Mouse (Mus musculus) v-Abl transformed pro-B cells (cell line): ENCODE data around the gene Sept9.

ENCODE experiments used
- in situ Hi-C, 2 experiments: fragments of 400-800 bp; cut with MboI; formaldehyde crosslinking; loops; one replicate each; pipeline ENCODE4 v1.15.1; 2025; ENCODE audit not compliant: unreplicated experiment in 2 of 2

Gene Sept9

DNA sequence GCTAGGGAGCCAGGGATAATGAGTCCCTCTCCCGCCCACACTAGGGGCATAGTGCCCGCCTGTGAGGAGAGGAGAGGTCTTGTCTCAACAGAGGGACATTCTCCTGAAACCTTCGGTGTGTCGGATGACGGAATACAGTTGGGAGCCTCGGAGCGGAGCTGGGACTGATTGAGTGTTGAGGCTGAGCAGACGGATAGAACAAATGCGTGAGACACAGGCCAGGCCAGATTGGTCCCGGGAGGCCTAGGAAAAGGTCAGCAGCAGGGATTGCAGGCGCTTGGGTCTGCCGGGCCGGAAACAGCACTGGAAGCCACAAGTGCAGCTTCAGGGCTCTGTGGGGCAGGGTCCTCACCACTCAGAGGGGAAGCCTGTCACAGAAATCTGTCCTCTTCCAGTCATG is 79.1 kb downstream of the Sept9 start:
- in situ Hi-C loops: no loop called here

- in situ Hi-C loops: no loop called here
Observed at GRCm38 (mm10) chr11:117279993-117280392, 80.5 kb downstream of the Sept9 start.

GRCm38 (mm10) chr11:117283048-117283888 is 83.8 kb downstream of the Sept9 start:
- in situ Hi-C loops: no loop called here

DNA sequence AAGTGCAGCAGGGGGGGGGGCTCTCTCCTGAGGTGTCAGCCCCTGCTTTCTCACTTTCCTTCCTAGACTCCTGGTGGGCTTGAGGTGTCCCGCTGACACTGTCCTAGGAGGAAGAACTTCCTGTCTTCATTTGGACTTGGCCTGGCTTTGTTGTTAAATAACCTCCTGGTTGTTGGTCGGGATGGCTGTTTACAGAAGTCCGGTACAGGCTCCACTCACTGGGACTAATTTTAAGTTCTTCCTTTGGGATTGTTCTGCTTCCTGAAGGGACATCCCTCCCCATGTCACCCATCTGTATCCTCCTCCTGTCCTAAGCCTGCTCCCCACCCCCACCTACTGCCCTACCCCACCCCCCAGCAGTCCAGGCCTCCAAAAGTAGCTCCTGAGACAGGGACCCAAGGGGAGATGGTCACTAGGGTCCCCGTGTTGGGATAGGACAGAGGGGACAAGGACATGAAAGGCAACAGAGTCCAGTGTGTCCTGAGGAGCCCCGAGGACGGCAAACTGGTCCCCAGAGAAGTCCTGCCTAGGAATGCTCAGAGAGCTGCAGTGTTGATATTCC is 84.5 kb downstream of the Sept9 start:
- in situ Hi-C loops: no loop called here

- in situ Hi-C loops: no loop called here
Observed at GRCm38 (mm10) chr11:117284721-117285605, 85.5 kb downstream of the Sept9 start.

GRCm38 (mm10) chr11:117285606-117285931 is 86.1 kb downstream of the Sept9 start:
- in situ Hi-C loops: no loop called here

- in situ Hi-C loops: no loop called here
Observed at GRCm38 (mm10) chr11:117287792-117288191, 88.3 kb downstream of the Sept9 start.

- in situ Hi-C loops: no loop called here
Observed at GRCm38 (mm10) chr11:117288765-117289164, 89.3 kb downstream of the Sept9 start.

- in situ Hi-C loops: no loop called here
Observed at GRCm38 (mm10) chr11:117291271-117292059, 92.0 kb downstream of the Sept9 start.

DNA sequence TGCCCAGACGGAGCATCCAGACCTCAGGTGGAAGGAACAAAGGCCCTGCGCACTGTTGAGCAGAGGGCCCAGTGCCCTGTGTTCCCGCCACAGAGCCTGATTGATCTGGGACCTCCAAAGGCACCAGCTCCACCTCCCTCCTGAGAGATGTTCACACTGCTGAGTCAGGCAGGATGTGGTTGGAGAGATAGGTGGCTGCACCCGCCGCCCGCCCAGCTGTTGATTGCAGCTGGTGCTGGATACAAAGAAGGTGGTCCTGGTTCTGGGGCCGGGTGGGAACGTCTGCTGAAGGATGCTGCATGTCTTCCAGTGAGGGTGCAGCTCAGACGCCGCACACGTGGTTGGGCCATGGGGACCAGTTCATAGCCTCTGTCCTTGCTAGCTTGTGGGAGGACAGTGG is 93.0 kb downstream of the Sept9 start:
- in situ Hi-C loops: no loop called here

DNA sequence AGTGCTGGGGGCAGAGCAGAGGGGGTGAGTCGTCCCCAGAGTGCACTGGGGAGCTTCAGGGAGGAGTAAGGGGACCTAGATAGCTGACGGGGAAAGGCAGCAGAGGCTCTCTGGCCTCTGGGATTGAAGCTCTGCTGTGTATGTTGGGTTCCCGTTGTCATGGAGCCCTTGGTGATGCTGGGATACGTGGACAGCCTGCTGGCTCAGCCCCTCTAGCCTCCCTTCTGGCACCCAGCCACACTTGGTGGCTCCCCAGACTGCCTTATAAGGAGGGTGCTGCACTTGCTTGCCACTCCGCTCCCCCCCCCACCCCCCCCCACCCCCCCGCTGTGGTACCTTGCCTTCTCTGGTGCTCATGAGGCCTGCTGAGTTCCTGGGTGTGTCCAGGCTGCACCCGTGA is 95.8 kb downstream of the Sept9 start:
- in situ Hi-C loops: no loop called here

GRCm38 (mm10) chr11:117296116-117296499 is 96.6 kb downstream of the Sept9 start:
- in situ Hi-C loops: no loop called here

DNA sequence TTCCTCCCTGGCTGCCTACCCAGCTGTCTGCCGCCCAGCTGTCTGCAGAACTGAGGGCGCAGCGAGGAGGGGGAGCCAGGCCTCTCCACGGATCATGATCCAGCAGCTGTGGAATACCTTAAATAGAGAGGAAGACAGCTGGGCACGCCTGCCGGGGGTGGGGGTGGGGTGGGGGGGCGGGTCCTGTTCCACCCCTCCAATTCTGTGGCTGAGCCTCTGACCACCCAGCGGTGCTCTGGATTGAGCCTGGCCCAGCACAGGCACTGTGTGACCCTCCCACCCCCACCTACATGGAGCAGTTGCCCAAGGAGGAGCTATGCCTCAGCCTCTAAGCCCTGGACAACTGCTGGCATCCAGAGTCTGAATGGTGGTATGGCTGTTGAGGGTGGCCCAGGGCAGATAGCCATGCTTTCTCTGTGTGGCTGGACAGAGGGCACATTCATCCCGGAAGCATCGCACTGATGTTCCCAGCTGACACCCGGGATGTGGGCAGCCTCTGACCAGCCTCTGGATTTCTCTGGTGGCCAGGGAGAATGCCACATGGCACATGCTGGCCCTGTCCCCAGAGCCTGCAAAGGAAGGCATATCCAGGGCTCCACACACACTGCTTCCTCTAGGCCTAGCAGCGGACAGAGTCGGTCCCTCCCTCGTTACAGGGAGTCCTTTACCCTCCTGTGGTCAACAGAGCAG is 97.2 kb downstream of the Sept9 start:
- in situ Hi-C loops: no loop called here

DNA sequence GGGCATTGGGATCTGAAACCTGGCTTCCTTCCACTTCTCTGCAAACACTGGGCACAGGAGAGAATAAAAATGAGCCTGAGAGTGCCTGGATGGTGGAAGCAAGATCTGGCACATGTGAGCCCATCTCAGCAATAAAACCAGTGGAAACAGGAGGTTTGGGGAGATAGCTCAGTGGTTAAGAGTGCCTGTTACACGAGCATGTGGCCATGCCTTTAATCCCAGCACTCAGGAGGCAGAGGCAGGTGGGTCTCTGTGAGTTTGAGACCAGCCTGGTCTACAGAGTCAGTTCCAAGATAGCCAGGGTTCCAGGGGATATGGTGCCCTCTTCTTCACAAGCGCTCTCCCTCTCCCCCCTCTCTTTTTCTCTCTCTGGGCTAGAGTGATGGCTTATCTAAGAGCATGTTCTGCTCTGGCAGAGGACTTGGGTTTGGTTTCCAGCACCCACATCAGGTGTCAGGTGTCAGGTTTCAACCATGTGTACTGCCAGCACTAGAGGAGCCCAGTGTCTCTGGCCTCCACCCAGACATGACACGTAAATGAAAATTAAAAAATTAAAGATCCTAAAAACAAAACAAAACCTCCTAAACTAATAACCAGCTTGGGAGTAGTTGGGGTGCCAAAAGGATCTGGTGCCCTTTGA is 97.8 kb downstream of the Sept9 start:
- in situ Hi-C loops: no loop called here

DNA sequence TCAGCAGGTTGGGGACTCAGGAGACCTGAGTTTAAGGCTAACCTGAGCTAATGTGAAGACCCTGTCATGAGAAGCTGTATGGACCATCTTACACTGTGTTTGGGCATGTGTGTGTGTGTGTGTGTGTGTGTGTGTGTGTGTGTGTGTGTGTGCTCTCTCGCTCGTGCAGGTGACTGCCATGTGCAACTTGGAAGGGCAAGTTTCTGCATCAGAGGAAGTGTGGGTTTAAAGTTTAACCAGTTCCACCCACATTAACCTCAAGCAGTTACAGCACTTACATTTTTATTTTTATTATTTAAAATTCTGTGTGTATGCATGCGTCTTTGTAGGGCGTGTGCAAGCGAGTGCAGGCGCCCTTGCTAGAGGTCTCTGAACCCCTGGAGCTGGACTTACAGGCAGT is 100.3 kb downstream of the Sept9 start:
- in situ Hi-C loops: loop anchor here (5.0 to 10.0 kb wide), 2 partner anchors 57 to 225 kb away; no protein-coding TSS in a partner anchor

- in situ Hi-C loops: loop anchor here (5.0 to 10.0 kb wide), 2 partner anchors 59 to 226 kb away; no protein-coding TSS in a partner anchor
Observed at GRCm38 (mm10) chr11:117300809-117301208, 101.3 kb downstream of the Sept9 start.

DNA sequence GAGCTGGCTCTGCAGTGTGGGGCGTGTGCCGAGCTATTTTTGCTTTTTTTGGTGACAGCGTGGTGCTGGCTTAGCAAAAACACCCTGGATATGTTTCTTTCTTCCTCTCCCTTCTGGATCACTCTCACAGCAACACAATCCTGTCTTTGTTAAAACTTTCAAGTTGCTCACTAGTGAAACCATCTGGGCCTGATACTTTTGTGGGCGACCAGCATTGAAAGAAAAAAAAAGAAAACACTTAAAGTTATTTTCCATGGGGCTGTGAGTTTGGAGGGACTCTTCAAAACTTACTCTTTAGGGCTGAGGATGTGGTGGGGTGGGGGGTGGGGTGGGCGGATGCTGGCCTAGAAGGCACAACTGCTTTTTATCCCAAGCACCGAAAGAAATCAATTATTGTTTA is 102.3 kb downstream of the Sept9 start:
- in situ Hi-C loops: loop anchor here (5.0 to 10.0 kb wide), 2 partner anchors 59 to 227 kb away; no protein-coding TSS in a partner anchor

DNA sequence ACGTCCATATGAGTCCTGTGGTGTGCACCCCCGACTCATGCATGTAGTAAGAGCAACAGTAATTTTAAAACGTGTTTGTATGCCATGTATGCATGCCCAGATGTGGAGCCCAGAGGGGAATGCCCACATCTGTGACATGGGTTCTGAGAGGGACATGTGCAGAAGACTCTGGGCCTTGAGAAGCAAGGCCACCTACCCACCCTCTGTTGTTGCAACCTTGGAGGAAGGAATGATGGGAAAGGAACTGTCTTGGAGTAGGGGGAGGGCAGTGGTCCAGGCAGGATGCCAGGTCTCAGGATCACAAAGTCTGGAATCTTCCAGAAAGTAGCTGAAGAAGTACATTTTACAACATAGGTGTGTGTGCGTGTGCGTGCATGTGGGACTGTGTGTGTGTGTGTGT is 102.9 kb downstream of the Sept9 start:
- in situ Hi-C loops: loop anchor here (5.0 to 10.0 kb wide), 2 partner anchors 60 to 228 kb away; no protein-coding TSS in a partner anchor

- in situ Hi-C loops: loop anchor here in 1 of 2 experiments (10.0 kb wide), 1 partner anchor 231 kb away; no protein-coding TSS in a partner anchor
Observed at GRCm38 (mm10) chr11:117305509-117306188, 106.2 kb downstream of the Sept9 start.
